ENCODE assay signal across 8 mouse cellular contexts in the genomic region with DNA sequence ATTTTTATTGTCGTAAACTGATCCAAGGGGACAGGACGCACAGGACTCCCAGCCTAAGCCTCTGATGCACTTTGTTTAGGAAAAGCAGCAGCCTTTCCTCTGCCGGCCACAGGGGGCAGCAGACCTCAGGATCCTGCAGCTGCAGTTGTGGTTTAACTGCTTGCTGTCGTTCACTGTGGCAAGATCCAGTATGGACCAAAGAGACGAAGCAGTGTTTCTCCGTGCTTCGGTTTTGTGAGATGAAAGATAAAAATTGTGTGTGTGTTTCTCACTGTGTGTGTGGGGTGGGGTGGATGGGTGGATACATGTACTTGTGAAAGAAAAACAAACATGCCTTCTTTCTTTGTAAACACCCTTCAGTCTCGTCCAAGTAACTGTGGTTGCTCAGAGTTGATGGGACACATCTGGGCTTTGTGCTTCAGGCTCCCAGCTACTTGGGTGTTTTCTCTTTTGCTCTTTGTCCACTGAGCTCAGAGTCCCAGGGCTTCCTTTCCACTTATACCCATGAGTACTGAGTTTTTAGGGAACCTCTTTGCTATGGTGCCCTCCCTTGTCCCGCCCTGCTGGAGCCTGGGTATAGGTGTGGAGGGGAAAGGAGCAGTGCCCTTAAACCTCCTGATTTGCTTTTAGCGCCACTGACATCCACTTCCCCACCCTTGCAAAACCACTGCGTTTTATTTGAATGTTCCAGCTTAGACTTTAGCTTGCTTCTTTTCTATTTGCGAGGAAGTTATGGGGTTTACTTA. TPM values are rescaled to one million over a fixed set of nuclear protein-coding genes. Genes with fewer than 3 reads are reported as not detected.
DNase-seq lines count a peak whose midpoint lies in the region; ATAC-seq and TF ChIP-seq lines count a peak whose summit lies in the region.

No protein-coding gene starts in this region.

- ATAC-seq in erythroblast, adult 5-6 weeks (replicated peaks; ENCODE audit: low FRiP score, poor library complexity, severe bottlenecking) = peak; percentile 82
- no peak; the same call in 1 of the 2 replicates for ATAC-seq in heart, embryonic 12.5 days (ENCODE audit: insufficient number of reproducible peaks, low FRiP score)
- peak; percentile 71 for ATAC-seq in kidney, embryonic 15.5 days (replicated peaks; ENCODE audit: low FRiP score)
- ATAC-seq in limb, embryonic 15.5 days (ENCODE audit: insufficient number of reproducible peaks, low FRiP score, low TSS enrichment, low read depth) = no peak
- peak; percentile 86 for ATAC-seq in midbrain, postnatal 0 days (ENCODE audit: low FRiP score)

- 36% methylated on average over 12 of the region's 12 CpGs for WGBS in heart, embryonic 12.5 days
- 31% methylated on average over 12 of the region's 12 CpGs for WGBS in kidney, embryonic 15.5 days
- WGBS in limb, embryonic 15.5 days = 36% methylated on average over 12 of the region's 12 CpGs
- WGBS in midbrain, postnatal 0 days = 39% methylated on average over 12 of the region's 12 CpGs

- H3K9ac ChIP-seq in heart, embryonic 12.5 days = no peak overlapping the region
- no peak overlapping the region for H3K9ac ChIP-seq in kidney, embryonic 15.5 days
- H3K9ac ChIP-seq in limb, embryonic 15.5 days = no peak overlapping the region
- no peak overlapping the region for H3K9ac ChIP-seq in midbrain, postnatal 0 days (replicated peaks; ENCODE audit: low read length, poor library complexity, severe bottlenecking)

- H3K27me3 ChIP-seq in heart, embryonic 12.5 days (replicated peaks) = 0 out of 2 replicates have a peak, but pooled peaks cover 10% of the 10 kb centered on the region
- H3K27me3 ChIP-seq in kidney, embryonic 15.5 days = no peaks in the 10 kb centered on the region
- no peaks in the 10 kb centered on the region for H3K27me3 ChIP-seq in limb, embryonic 15.5 days
- no peaks in the 10 kb centered on the region for H3K27me3 ChIP-seq in midbrain, postnatal 0 days (ENCODE audit: insufficient read depth, low read length)

- H3K27ac ChIP-seq in heart, embryonic 12.5 days (ENCODE audit: poor library complexity, severe bottlenecking) = no peak overlapping the region
- no peak overlapping the region for H3K27ac ChIP-seq in kidney, embryonic 15.5 days
- H3K27ac ChIP-seq in limb, embryonic 15.5 days = 0 out of 2 replicates have a peak overlapping the region, but pooled peaks have one; percentile 11
- no peak overlapping the region for H3K27ac ChIP-seq in midbrain, postnatal 0 days (ENCODE audit: low read depth, low read length)

- peak; percentile 66 for DNase-seq in 3T3-L1 (ENCODE audit: low read depth, low spot score)
- DNase-seq in adrenal gland, postnatal 25 days = peak; percentile 62
- DNase-seq in midbrain, postnatal 0 days (ENCODE audit: low spot score) = peak; percentile 80
- DNase-seq in spleen, postnatal 36 days (ENCODE audit: low spot score in 2 of 2) = peak; percentile 36 to 40

- H3K4me1 ChIP-seq in heart, embryonic 12.5 days (replicated peaks) = peaks cover 18% of the 10 kb centered on the region
- H3K4me1 ChIP-seq in kidney, embryonic 15.5 days = peaks cover 14% of the 10 kb centered on the region
- peaks cover 16% of the 10 kb centered on the region for H3K4me1 ChIP-seq in limb, embryonic 15.5 days
- no peaks in the 10 kb centered on the region for H3K4me1 ChIP-seq in midbrain, postnatal 0 days (ENCODE audit: insufficient read depth, low read length)

- TF ChIP-seq CTCF in midbrain, postnatal 0 days (IDR thresholded peaks at IDR 0.05) = peak; percentile 99

- H3K4me3 ChIP-seq in heart, embryonic 12.5 days = peak overlapping the region; percentile 21
- peak overlapping the region; percentile 10 for H3K4me3 ChIP-seq in kidney, embryonic 15.5 days (replicated peaks)
- no peak overlapping the region for H3K4me3 ChIP-seq in limb, embryonic 15.5 days
- no peak overlapping the region for H3K4me3 ChIP-seq in midbrain, postnatal 0 days (ENCODE audit: low read depth, low read length)

- peak overlapping the region; percentile 48 for H3K4me2 ChIP-seq in heart, embryonic 12.5 days
- peak overlapping the region; percentile 48 for H3K4me2 ChIP-seq in kidney, embryonic 15.5 days
- H3K4me2 ChIP-seq in limb, embryonic 15.5 days = peak overlapping the region; percentile 17; the same call in 1 of the 2 replicates
- H3K4me2 ChIP-seq in midbrain, postnatal 0 days (ENCODE audit: low read depth, low read length, poor library complexity, severe bottlenecking) = 0 out of 2 replicates have a peak overlapping the region, but pooled peaks have one; percentile 5

- no peaks in the 10 kb centered on the region for H3K9me3 ChIP-seq in heart, embryonic 12.5 days (replicated peaks)
- H3K9me3 ChIP-seq in kidney, embryonic 15.5 days (replicated peaks) = no peaks in the 10 kb centered on the region
- no peaks in the 10 kb centered on the region for H3K9me3 ChIP-seq in limb, embryonic 15.5 days
- no peaks in the 10 kb centered on the region for H3K9me3 ChIP-seq in midbrain, postnatal 0 days (ENCODE audit: low read length)

- H3K36me3 ChIP-seq in heart, embryonic 12.5 days = no peaks in the 10 kb centered on the region
- H3K36me3 ChIP-seq in kidney, embryonic 15.5 days = no peaks in the 10 kb centered on the region
- H3K36me3 ChIP-seq in limb, embryonic 15.5 days = no peaks in the 10 kb centered on the region
- no peaks in the 10 kb centered on the region for H3K36me3 ChIP-seq in midbrain, postnatal 0 days (ENCODE audit: insufficient read depth, low read length)

RNA-seq across cellular contexts. Expression of a gene that starts 0.9 kb away (rescaled TPM):
- 6.0 and 18.1 TPM in 2 replicates for total RNA-seq in adrenal gland, postnatal 25 days (2021)
- 0.42 TPM in 1 of 2 replicates, not detected in the other for total RNA-seq in erythroblast, adult 5-6 weeks (2015; ENCODE audit: low replicate concordance)
- total RNA-seq in erythroblast, adult 5-6 weeks (2017; ENCODE audit: low replicate concordance) = not detected in 2 replicates
- 10.0 and 10.7 TPM in 2 replicates for polyA plus RNA-seq in heart, embryonic 12.5 days (2016; fragmentation: Nextera tagmentation; extraction: Ambion mirVana)
- 8.2 and 12.7 TPM in 2 replicates for polyA plus RNA-seq in kidney, embryonic 15.5 days (2015; fragmentation: Nextera tagmentation; extraction: Ambion mirVana)
- 2.4 and 2.5 TPM in 2 replicates for polyA plus RNA-seq in limb, embryonic 15.5 days (2015; fragmentation: Nextera tagmentation; extraction: Ambion mirVana)
- 22.3 and 24.8 TPM in 2 replicates for total RNA-seq in midbrain, postnatal 0 days (2014; rRNA removed)
- polyA plus RNA-seq in midbrain, postnatal 0 days (2015; fragmentation: Nextera tagmentation; extraction: Ambion mirVana) = 36.3 and 40.4 TPM in 2 replicates

RNA-seq across cellular contexts. Expression of a gene that starts 58.7 kb away (rescaled TPM):
- total RNA-seq in adrenal gland, postnatal 25 days (2021) = 15.4 and 17.6 TPM in 2 replicates
- total RNA-seq in erythroblast, adult 5-6 weeks (2015; ENCODE audit: low replicate concordance) = 9.4 and 11.5 TPM in 2 replicates
- total RNA-seq in erythroblast, adult 5-6 weeks (2017; ENCODE audit: low replicate concordance) = 26.4 and 30.0 TPM in 2 replicates
- polyA plus RNA-seq in heart, embryonic 12.5 days (2016; fragmentation: Nextera tagmentation; extraction: Ambion mirVana) = 89.5 and 93.7 TPM in 2 replicates
- polyA plus RNA-seq in kidney, embryonic 15.5 days (2015; fragmentation: Nextera tagmentation; extraction: Ambion mirVana) = 485 and 491 TPM in 2 replicates
- 209 and 213 TPM in 2 replicates for polyA plus RNA-seq in limb, embryonic 15.5 days (2015; fragmentation: Nextera tagmentation; extraction: Ambion mirVana)
- 182 and 206 TPM in 2 replicates for total RNA-seq in midbrain, postnatal 0 days (2014; rRNA removed)
- 148 and 171 TPM in 2 replicates for polyA plus RNA-seq in midbrain, postnatal 0 days (2015; fragmentation: Nextera tagmentation; extraction: Ambion mirVana)

RNA-seq across cellular contexts. Expression of a gene that starts 59.1 kb away (rescaled TPM):
- not detected in 2 replicates for total RNA-seq in adrenal gland, postnatal 25 days (2021)
- not detected in 2 replicates for total RNA-seq in erythroblast, adult 5-6 weeks (2015; ENCODE audit: low replicate concordance)
- not detected in 2 replicates for total RNA-seq in erythroblast, adult 5-6 weeks (2017; ENCODE audit: low replicate concordance)
- polyA plus RNA-seq in heart, embryonic 12.5 days (2016; fragmentation: Nextera tagmentation; extraction: Ambion mirVana) = not detected in 2 replicates
- 0.21 and 0.22 TPM in 2 replicates for polyA plus RNA-seq in kidney, embryonic 15.5 days (2015; fragmentation: Nextera tagmentation; extraction: Ambion mirVana)
- polyA plus RNA-seq in limb, embryonic 15.5 days (2015; fragmentation: Nextera tagmentation; extraction: Ambion mirVana) = not detected in 2 replicates
- not detected in 2 replicates for total RNA-seq in midbrain, postnatal 0 days (2014; rRNA removed)
- not detected in 2 replicates for polyA plus RNA-seq in midbrain, postnatal 0 days (2015; fragmentation: Nextera tagmentation; extraction: Ambion mirVana)

Comparison
In these comparisons a context has a peak if more than half of its experiments do, and no peak if none do; other contexts are left out.
1. ATAC-seq: peak in erythroblast, adult 5-6 weeks (single experiment), kidney, embryonic 15.5 days (single experiment) and midbrain, postnatal 0 days (single experiment); none in heart, embryonic 12.5 days (single experiment) and limb, embryonic 15.5 days (single experiment).
2. H3K4me3 ChIP-seq: peak in heart, embryonic 12.5 days (single experiment) and kidney, embryonic 15.5 days (single experiment); none in limb, embryonic 15.5 days (single experiment) and midbrain, postnatal 0 days (single experiment).
3. Peak in every context shown above with its lines, with median percentiles within 50 percentile points of each other: DNase-seq and H3K4me2 ChIP-seq.